Mouse (Mus musculus) WW6 (cell line): ENCODE data around the gene Lig4.

Experiments
- DNase-seq: peaks from one replicate; pipeline ENCODE4 v3.0.0-alpha.2; 2013; ENCODE audit warnings: low read depth, low spot score

The Lig4 gene

GRCm38 (mm10) chr8:9929746-9930445 lies 47.6 kb downstream of the Lig4 start:
- no peak for DNase-seq
